Mouse (Mus musculus) megakaryocyte, embryonic 14.5 days (primary cell): ENCODE measurements around the gene Cox8a.

Source experiments
- FLI1 ChIP-seq: IDR thresholded peaks from 2 replicates; pipeline ENCODE4 v1.6.1; 2012; ENCODE audit warnings: low read length, inconsistent platforms, mixed read lengths
- GATA1 ChIP-seq: IDR thresholded peaks from 3 replicates; pipeline ENCODE4 v1.6.1; 2012; ENCODE audit warnings: mixed read lengths, low read length, inconsistent platforms, borderline replicate concordance

DNA sequence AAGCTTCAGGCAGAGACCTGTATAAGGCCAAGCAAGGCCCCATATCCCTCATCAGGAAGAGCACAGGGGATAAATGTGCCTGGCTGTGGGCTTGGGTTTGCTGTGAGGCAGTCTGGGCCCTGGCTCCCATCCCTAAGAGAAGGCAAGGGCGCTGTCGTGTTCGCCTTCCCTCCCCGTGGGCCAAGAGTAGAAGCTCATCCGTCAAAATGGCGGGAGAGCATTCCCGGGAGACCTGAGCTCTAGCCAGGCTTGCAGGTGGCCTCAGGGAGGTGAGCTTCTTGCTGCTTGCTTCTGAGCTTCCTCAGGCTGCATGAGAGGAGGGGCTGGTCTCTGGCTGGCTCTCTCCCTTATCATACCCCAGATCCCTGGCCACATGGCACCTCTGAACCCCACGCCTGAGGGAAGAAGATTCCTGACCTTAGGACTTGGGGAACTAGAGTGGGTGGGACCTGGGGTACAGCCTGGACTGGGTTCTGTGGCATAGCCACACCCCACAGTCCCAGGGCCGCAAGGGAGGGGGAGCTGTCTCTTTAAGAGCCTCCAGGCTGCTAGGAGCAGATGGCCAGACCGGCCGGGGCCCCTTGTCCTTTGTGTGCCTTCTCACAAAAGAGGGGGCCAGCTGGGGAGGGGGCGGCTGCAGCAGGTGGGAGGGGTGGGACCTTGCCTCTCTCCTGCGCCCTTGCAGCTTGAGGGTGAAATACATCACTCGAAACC lies 48.2 kb upstream of the Cox8a start:
- TF ChIP-seq GATA1 (no peak), FLI1 (no peak)
